Mouse (Mus musculus) adrenal gland, postnatal 25 days (tissue): ENCODE measurements around the gene S1pr4. TPM values are rescaled to one million over a fixed set of nuclear protein-coding genes. Genes with fewer than 3 reads are reported as not detected.

Source experiments
- DNase-seq: peaks from one replicate; pipeline ENCODE4 v3.0.0; 2021; ENCODE audit warnings: mixed read lengths
- long read RNA-seq: library from polyadenylated mRNA; stranded (forward); transcript quantifications from one replicate; pipeline ENCODE4 v2.0.0, GENCODE M21; 2021
- total RNA-seq: library from RNA; stranded (reverse); gene quantifications from 2 replicates; pipeline ENCODE4 v1.2.3, GENCODE M21; 2021

Gene S1pr4
- 0.85 and 1.4 TPM in 2 replicates for total RNA-seq
- long read RNA-seq, partial matches to known transcripts = 0 of 1 reads
- long read RNA-seq, other reads (novel, unspliced or antisense) = 0 of 1 reads

- no peak for DNase-seq
These were observed at the start of gene S1pr4 for GRCm38 (mm10) chr10:81500032-81500431. S1pr4 (minus strand) TSS chr10:81500132.

GRCm38 (mm10) chr10:81548944-81549343 is 49.0 kb upstream of the S1pr4 start:
- DNase-seq = no peak

- no peak for DNase-seq
These were observed 47.0 kb upstream of the S1pr4 start for GRCm38 (mm10) chr10:81546788-81547571.

- no peak for DNase-seq
These were observed 46.4 kb upstream of the S1pr4 start for GRCm38 (mm10) chr10:81546332-81546731.

GRCm38 (mm10) chr10:81545161-81545747 is 45.3 kb upstream of the S1pr4 start, which contains the start of gene Gna11:
Gna11 (minus strand) TSS chr10:81545190.
- DNase-seq = peak; percentile 100

GRCm38 (mm10) chr10:81544296-81545160 is 44.6 kb upstream of the S1pr4 start:
- DNase-seq = no peak

GRCm38 (mm10) chr10:81543633-81544032 is 43.7 kb upstream of the S1pr4 start:
- DNase-seq = no peak

- DNase-seq = no peak
These were observed 43.0 kb upstream of the S1pr4 start for GRCm38 (mm10) chr10:81542727-81543460.

GRCm38 (mm10) chr10:81541803-81542202 is 41.9 kb upstream of the S1pr4 start:
- peak; percentile 59 for DNase-seq

GRCm38 (mm10) chr10:81541363-81541762 is 41.4 kb upstream of the S1pr4 start:
- no peak for DNase-seq

- no peak for DNase-seq
These were observed 38.6 kb upstream of the S1pr4 start for GRCm38 (mm10) chr10:81538321-81539048.

- no peak for DNase-seq
These were observed 37.5 kb upstream of the S1pr4 start for GRCm38 (mm10) chr10:81537429-81537828.

GRCm38 (mm10) chr10:81536734-81537133 is 36.8 kb upstream of the S1pr4 start:
- DNase-seq = no peak

GRCm38 (mm10) chr10:81534826-81535225 is 34.9 kb upstream of the S1pr4 start:
- no peak for DNase-seq

GRCm38 (mm10) chr10:81526779-81527178 is 26.8 kb upstream of the S1pr4 start:
- DNase-seq = peak; percentile 83

GRCm38 (mm10) chr10:81525017-81525694 is 25.2 kb upstream of the S1pr4 start:
- no peak for DNase-seq

GRCm38 (mm10) chr10:81524051-81524605 is 24.2 kb upstream of the S1pr4 start, which contains the start of gene Gna15:
Gna15 (minus strand) TSS chr10:81524225.
- DNase-seq = no peak

- DNase-seq = no peak
These were observed 23.6 kb upstream of the S1pr4 start for GRCm38 (mm10) chr10:81523570-81523969.

- no peak for DNase-seq
These were observed 23.2 kb upstream of the S1pr4 start for GRCm38 (mm10) chr10:81523142-81523541.

GRCm38 (mm10) chr10:81519978-81520365 is 20.0 kb upstream of the S1pr4 start:
- DNase-seq = no peak
